Mouse (Mus musculus) stomach, embryonic 15.5 days (tissue): Measurements from ENCODE around the gene Iqgap3. TPM values are rescaled to one million over a fixed set of nuclear protein-coding genes. Genes with fewer than 3 reads are reported as not detected.

Experiments
- ATAC-seq: fragments of 200-750 bp; cut with Nextera tagmentation; 2 replicates; pipeline ENCODE4 v1.8.0; 2017; ENCODE audit warnings: low read depth, moderate number of reproducible peaks, moderate TSS enrichment; ENCODE audit not compliant: insufficient read depth, low FRiP score
- H3K27ac ChIP-seq: fragments of 300-500 bp; sonication (generic); 2 replicates; pipeline ENCODE4 v1.5.1; 2015; ENCODE audit warnings: mild to moderate bottlenecking, inconsistent platforms
- H3K27me3 ChIP-seq: fragments of 300-500 bp; sonication (generic); replicated peaks from 2 replicates; pipeline ENCODE4 v1.6.1; 2015; ENCODE audit warnings: inconsistent platforms
- H3K36me3 ChIP-seq: fragments of 300-500 bp; sonication (generic); 2 replicates; pipeline ENCODE4 v1.6.1; 2015; ENCODE audit warnings: inconsistent platforms
- H3K4me1 ChIP-seq: fragments of 300-500 bp; sonication (generic); 2 replicates; pipeline ENCODE4 v1.6.1; 2015; ENCODE audit warnings: inconsistent platforms
- H3K4me2 ChIP-seq: fragments of 300-500 bp; sonication (generic); 2 replicates; pipeline ENCODE4 v1.6.1; 2015; ENCODE audit warnings: mild to moderate bottlenecking, inconsistent platforms
- H3K4me3 ChIP-seq: fragments of 300-500 bp; sonication (generic); replicated peaks from 2 replicates; pipeline ENCODE4 v1.5.1; 2015; ENCODE audit warnings: inconsistent platforms
- H3K9ac ChIP-seq: fragments of 300-500 bp; sonication (generic); 2 replicates; pipeline ENCODE4 v1.6.1; 2015; ENCODE audit warnings: inconsistent platforms
- H3K9me3 ChIP-seq: fragments of 300-500 bp; sonication (generic); 2 replicates; pipeline ENCODE4 v1.6.1; 2016; ENCODE audit warnings: inconsistent platforms
- WGBS: fragments of 180-500 bp; shearing (Covaris S2); methylation state at CpG from one replicate; pipeline ENCODE4 v1.1.7; 2015; 5-methylcytosine and 5-hydroxymethylcytosine counted together
- polyA plus RNA-seq: library from polyadenylated mRNA; unstranded; fragments of >200 nt; fragmentation: Nextera tagmentation; extraction: Ambion mirVana; gene quantifications from 2 replicates; pipeline ENCODE4 v1.2.1, GENCODE M21; 2015

The Iqgap3 gene
- polyA plus RNA-seq, 1 experiment from 2014 or later: 16.0 TPM

- Histone ChIP-seq H3K27me3 (no peaks in the 10 kb centered on the region), H3K36me3 (no peaks in the 10 kb centered on the region), H3K9ac (no peak overlapping the region), H3K4me2 (peak overlapping the region; percentile 81), H3K4me1 (peaks cover 53% of the 10 kb centered on the region), H3K9me3 (no peaks in the 10 kb centered on the region), H3K27ac (peak overlapping the region; percentile 100), H3K4me3 (peak overlapping the region; percentile 59; the same call in 1 of the 2 replicates)
- ATAC-seq: no peak
- WGBS: 5% methylated on average over 11 of the region's 11 CpGs
These were observed 58.6 kb downstream of the Iqgap3 start for GRCm38 (mm10) chr3:88140178-88140902.

GRCm38 (mm10) chr3:88140903-88141430 is 59.2 kb downstream of the Iqgap3 start:
- peak overlapping the region; percentile 100 for H3K27ac ChIP-seq
- no peaks in the 10 kb centered on the region for H3K27me3 ChIP-seq
- no peaks in the 10 kb centered on the region for H3K36me3 ChIP-seq
- ATAC-seq: no peak
- H3K4me2 ChIP-seq: peak overlapping the region; percentile 81
- H3K9ac ChIP-seq: no peak overlapping the region
- H3K9me3 ChIP-seq: no peaks in the 10 kb centered on the region
- H3K4me1 ChIP-seq: peaks cover 59% of the 10 kb centered on the region
- 32% methylated on average over 6 of the region's 6 CpGs for WGBS
- no peak overlapping the region for H3K4me3 ChIP-seq

GRCm38 (mm10) chr3:88141439-88141786 is 59.6 kb downstream of the Iqgap3 start:
- Histone ChIP-seq H3K9me3 (no peaks in the 10 kb centered on the region), H3K4me2 (peak overlapping the region; percentile 81), H3K27me3 (no peaks in the 10 kb centered on the region), H3K4me3 (peak overlapping the region; percentile 94), H3K36me3 (no peaks in the 10 kb centered on the region), H3K27ac (peak overlapping the region; percentile 100), H3K4me1 (peaks cover 63% of the 10 kb centered on the region), H3K9ac (peak overlapping the region; percentile 10; the same call in 1 of the 2 replicates)
- WGBS: 9% methylated on average over 9 of the region's 9 CpGs
- no peak for ATAC-seq

GRCm38 (mm10) chr3:88141787-88142523 is 60.2 kb downstream of the Iqgap3 start, which contains the start of gene Mef2d:
Mef2d (plus strand) TSS chr3:88142372.
- under 1% methylated on average over 50 of the region's 52 CpGs for WGBS
- peaks cover 68% of the 10 kb centered on the region for H3K4me1 ChIP-seq

DNA sequence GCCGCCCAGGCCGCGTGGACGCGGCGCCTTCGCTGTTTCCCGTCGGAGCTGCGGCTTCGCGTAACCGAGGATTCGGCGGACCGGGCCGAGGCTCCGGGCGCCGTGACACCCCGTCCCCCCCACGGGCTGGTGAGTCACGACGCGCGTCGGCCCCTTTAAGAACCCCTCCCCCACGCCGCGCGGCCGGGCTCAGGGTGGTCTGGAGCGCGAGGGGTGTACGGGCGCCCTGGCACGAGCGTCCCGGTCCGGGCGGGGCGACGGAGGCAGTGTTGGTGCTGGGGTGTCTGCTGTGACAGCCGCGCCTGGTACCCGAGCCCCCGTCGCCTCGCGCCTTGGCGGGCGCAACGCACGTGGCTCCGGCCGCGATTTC is 60.8 kb downstream of the Iqgap3 start:
- Histone ChIP-seq H3K4me2 (peak overlapping the region; percentile 81), H3K4me1 (peaks cover 68% of the 10 kb centered on the region), H3K36me3 (no peaks in the 10 kb centered on the region), H3K4me3 (peak overlapping the region; percentile 94), H3K9ac (peak overlapping the region; percentile 92), H3K9me3 (no peaks in the 10 kb centered on the region), H3K27ac (peak overlapping the region; percentile 100), H3K27me3 (no peaks in the 10 kb centered on the region)
- ATAC-seq: no peak
- under 1% methylated on average over 57 of the region's 57 CpGs for WGBS

More at GRCm38 (mm10) chr3:88141787-88142523, 60.2 kb downstream of the Iqgap3 start, which contains the start of gene Mef2d:
- Histone ChIP-seq H3K4me2 (peak within 1 kb of the TSS; percentile 81), H3K27ac (peak within 1 kb of the TSS; percentile 100), H3K27me3 (no peaks in the 10 kb centered on the region), H3K9ac (peak within 1 kb of the TSS; percentile 92), H3K4me3 (peak within 1 kb of the TSS; percentile 94), H3K36me3 (no peaks in the 10 kb centered on the region), H3K9me3 (no peaks in the 10 kb centered on the region)
- ATAC-seq: peak; percentile 83

DNA sequence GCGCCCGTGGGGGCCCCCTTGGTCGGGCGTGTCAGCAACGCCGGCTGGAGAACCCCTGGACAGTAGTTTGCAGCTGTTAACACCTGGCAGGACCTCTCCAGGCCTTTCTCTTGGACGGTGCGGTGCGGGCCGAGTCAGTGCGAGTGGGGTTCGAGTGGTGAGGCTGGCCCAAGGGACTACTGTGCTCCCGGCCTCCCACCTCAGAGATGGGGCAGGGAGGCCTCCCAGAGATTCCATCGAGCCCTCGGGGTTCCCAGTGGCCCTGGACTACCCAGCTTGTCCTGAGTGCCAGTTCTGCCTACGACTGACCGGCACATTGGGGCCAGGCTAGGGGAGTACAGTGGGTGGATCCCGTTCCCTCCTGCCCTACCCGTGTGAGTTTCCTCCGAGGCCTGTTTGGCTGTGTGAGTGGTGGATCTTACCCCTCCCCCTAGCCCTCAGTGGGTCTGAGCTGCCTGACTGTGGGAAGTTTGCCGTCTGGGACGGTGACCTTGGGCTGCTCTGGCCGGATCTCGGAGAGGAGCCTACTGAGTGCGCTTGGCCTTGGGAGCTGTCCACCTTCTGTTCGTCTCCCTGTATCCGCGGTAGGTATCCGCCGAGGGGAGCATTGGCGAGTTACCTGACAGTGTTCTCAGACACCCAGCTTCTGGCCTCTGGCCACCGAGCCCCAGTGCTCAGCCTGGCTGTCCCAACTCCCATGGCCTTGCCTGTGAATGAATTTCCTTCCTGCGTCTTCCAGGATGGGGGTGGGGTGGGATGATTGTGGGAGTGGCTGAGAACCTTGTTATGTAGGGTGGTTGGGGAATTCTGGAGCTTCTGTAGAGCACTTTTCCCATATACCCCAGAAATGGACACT is 61.4 kb downstream of the Iqgap3 start:
- Histone ChIP-seq H3K9me3 (no peaks in the 10 kb centered on the region), H3K27me3 (no peaks in the 10 kb centered on the region), H3K4me1 (peaks cover 73% of the 10 kb centered on the region), H3K9ac (peak overlapping the region; percentile 92), H3K4me3 (peak overlapping the region; percentile 94), H3K36me3 (no peaks in the 10 kb centered on the region), H3K4me2 (peak overlapping the region; percentile 81), H3K27ac (peak overlapping the region; percentile 100)
- peak; percentile 8; the same call in 1 of the 2 replicates for ATAC-seq
- WGBS: under 1% methylated on average over 33 of the region's 33 CpGs

DNA sequence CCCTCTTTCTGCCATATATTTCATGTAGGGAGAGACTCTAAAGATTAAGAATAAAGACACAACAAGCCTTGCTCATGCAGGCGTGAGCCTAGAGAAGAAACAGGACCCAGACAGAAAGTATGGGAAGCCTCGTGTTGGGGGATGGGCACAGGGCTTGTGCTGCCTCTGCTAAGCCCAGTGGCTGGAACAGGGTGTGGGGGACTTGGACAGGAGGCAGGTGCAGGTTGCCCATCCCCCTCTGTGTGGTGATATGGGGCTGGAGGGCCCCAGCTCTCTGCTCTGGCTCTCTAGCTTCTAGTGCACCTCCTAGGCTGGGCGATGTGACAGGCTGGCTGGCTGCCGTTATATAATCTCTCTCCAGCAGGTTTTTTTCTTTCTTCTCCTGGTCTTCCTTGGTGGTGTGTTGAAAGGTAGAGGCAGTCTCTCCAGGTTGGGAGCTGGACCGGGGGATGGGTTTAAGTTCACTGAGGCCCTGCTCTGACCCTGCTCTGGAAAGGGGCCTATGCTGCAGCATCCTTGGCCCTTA is 62.3 kb downstream of the Iqgap3 start:
- peak overlapping the region; percentile 81 for H3K4me2 ChIP-seq
- no peaks in the 10 kb centered on the region for H3K36me3 ChIP-seq
- WGBS: 19% methylated on average over 5 of the region's 5 CpGs
- H3K9ac ChIP-seq: peak overlapping the region; percentile 0; the same call in 1 of the 2 replicates
- peaks cover 81% of the 10 kb centered on the region for H3K4me1 ChIP-seq
- H3K9me3 ChIP-seq: no peaks in the 10 kb centered on the region
- no peak for ATAC-seq
- peak overlapping the region; percentile 100 for H3K27ac ChIP-seq
- H3K4me3 ChIP-seq: peak overlapping the region; percentile 94
- no peaks in the 10 kb centered on the region for H3K27me3 ChIP-seq

DNA sequence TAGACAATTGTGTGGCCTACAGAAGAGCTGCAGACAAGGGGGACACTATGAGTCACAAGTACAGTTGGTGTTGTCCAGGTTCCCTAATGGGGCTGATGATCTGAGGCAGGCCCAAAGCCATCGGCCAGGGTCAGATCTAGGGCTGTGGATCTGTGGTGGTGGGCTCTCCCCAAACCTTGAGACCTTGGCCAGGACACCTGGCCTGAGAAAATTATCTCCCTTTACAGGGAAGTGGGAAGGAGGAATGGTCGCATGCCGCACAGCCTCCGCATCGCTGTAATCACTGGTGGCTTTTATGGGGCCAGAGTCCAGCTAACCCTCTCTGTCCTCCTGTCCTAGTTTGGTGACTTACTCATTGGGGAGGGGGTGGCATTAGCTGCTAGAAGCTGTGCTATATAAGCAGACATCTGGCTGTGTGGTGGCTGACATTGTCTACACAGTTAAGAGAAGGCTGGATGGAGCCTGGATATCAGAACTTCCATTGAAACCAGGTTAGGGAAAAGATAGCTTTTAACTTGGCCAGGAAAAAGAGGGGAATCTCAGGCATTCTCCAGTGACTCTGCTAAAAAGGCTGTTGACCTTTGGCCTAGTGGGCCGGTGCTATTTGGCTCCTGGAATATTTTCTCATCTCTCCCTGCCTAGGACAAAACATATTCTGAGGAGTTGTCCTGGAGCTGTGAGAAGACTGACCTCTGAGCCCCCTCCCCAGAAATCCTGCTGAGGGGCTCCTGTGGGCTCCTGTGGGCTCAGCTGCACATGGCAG is 63.1 kb downstream of the Iqgap3 start:
- Histone ChIP-seq H3K9me3 (no peaks in the 10 kb centered on the region), H3K4me3 (peak overlapping the region; percentile 94), H3K4me2 (peak overlapping the region; percentile 81), H3K27ac (peak overlapping the region; percentile 100), H3K4me1 (peaks cover 81% of the 10 kb centered on the region), H3K27me3 (no peaks in the 10 kb centered on the region), H3K36me3 (no peaks in the 10 kb centered on the region), H3K9ac (no peak overlapping the region)
- 62% methylated on average over 6 of the region's 6 CpGs for WGBS
- no peak for ATAC-seq

DNA sequence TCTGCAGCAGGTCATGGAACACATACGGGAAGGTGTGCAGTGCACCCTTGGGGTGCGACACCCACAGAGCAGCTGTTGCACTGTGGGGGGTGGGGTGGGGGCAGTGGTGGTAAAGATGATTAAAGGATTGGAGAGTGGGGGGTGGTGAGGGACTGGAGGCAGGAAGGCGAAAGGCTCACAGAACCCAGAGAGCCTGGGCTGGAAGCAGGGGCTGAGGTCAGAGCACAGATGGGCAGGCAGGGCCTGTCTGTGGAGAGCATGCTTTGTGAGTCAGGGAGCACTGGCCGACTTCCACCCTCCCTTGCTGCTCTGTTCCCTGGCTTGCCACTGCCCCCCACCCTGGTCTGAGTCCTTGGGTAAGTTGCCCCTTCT is 63.6 kb downstream of the Iqgap3 start:
- ATAC-seq: no peak
- H3K9me3 ChIP-seq: no peaks in the 10 kb centered on the region
- WGBS: 25% methylated on average over 4 of the region's 4 CpGs
- H3K27ac ChIP-seq: peak overlapping the region; percentile 26; the same call in 1 of the 2 replicates
- peak overlapping the region; percentile 81 for H3K4me2 ChIP-seq
- no peak overlapping the region for H3K9ac ChIP-seq
- 0 out of 2 replicates have a peak overlapping the region, but pooled peaks have one; percentile 94 for H3K4me3 ChIP-seq
- H3K4me1 ChIP-seq: peaks cover 81% of the 10 kb centered on the region
- H3K36me3 ChIP-seq: no peaks in the 10 kb centered on the region
- no peaks in the 10 kb centered on the region for H3K27me3 ChIP-seq

DNA sequence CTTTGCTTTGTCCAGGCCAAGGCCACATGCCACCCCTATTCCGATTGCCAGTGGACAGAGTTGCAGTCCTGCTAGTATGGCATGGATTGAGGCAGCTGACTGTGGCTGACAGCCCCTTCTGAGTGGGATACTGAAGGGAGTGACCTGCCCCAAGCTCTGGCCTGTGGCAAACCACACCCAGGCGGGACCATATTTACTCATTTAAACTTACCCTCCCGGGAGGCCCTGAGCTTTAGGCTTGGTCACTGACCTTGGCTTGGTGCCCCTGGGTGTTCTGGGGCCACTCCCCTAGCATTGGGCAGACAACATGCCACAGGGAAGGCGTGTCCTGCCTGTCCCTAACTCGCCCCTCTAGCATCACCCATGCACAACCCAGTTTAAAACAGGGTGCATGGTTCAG is 64.2 kb downstream of the Iqgap3 start:
- peaks cover 81% of the 10 kb centered on the region for H3K4me1 ChIP-seq
- H3K36me3 ChIP-seq: no peaks in the 10 kb centered on the region
- H3K4me3 ChIP-seq: no peak overlapping the region
- no peak for ATAC-seq
- H3K9me3 ChIP-seq: no peaks in the 10 kb centered on the region
- peak overlapping the region; percentile 81 for H3K4me2 ChIP-seq
- no peaks in the 10 kb centered on the region for H3K27me3 ChIP-seq
- WGBS: 44% methylated on average over 5 of the region's 5 CpGs
- no peak overlapping the region for H3K9ac ChIP-seq
- H3K27ac ChIP-seq: peak overlapping the region; percentile 26; the same call in 1 of the 2 replicates
